Mouse (Mus musculus): ENCODE data around the gene 1110004F10Rik. TPM values are rescaled to one million over a fixed set of nuclear protein-coding genes. Genes with fewer than 3 reads are reported as not detected.

1110004F10Rik gene
- polyA plus RNA-seq, 1 experiment from 2014 or later, result 150 TPM

Other genes starting within 250 kb of the 1110004F10Rik start
- gene Sox6, start 601 bp upstream of the 1110004F10Rik start, polyA plus RNA-seq (2016; fragmentation: Nextera tagmentation; extraction: Ambion mirVana), result 54.2 and 61.1 TPM in 2 replicates
- 0.43 and 0.82 TPM in 2 replicates for gene Gm4353, start 45.2 kb downstream of the 1110004F10Rik start, polyA plus RNA-seq (2016; fragmentation: Nextera tagmentation; extraction: Ambion mirVana)